Comparison of ENCODE assay signal across 8 mouse cellular contexts in the genomic region with DNA sequence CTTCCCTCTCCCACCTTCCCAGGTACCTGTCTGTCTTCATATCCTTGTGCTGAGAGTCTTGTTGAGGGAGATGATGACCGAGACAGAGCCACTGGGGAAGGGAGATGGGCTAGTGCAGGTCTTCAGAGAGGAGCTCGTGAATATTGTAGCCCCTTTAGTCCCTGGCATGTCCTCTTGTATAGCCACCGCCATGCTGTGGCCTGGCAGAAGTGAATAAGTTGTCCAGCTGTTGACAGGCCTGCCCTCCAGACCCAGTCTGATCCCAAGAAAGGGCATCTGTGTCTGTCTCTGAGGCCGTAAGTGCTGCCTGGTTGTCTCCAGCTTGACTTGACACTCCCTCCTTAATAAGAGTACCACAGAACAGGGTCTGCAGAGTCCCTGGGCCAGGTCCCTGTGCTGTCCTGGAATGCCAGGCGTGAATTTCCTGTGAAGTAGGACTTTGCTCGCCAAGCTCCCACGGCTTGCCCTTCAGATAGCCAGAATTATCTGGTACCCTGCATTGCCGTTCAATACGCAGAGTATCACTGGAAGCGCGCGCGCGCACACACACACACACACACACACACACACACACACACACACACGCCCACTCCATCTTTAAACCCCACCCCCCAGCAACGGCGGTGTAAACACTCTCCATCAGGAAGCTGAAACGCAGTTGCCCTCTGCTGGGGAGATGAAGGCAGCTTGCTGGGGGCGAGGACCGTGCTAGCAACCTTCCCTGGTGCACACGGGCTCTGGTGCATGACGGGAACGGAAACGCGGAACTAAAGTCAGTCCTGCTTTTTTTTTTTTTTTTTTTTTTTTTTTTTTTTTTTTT.
DNase-seq lines count a peak whose midpoint lies in the region; ATAC-seq and TF ChIP-seq lines count a peak whose summit lies in the region.

No protein-coding gene starts in this region.

- TF ChIP-seq RAD21 in CH12.LX (IDR thresholded peaks at IDR 0.05; ENCODE audit: low read depth, low read length), result peak; percentile 24

- no peaks in the 10 kb centered on the region for H3K27me3 ChIP-seq in CH12.LX (replicated peaks)
- no peaks in the 10 kb centered on the region for H3K27me3 ChIP-seq in forebrain, embryonic 16.5 days (replicated peaks; ENCODE audit: control insufficient read depth, insufficient read depth, low read length)
- no peaks in the 10 kb centered on the region; the same call in 1 of the 2 replicates for H3K27me3 ChIP-seq in thymus, adult 2 months (ENCODE audit: control insufficient read depth, insufficient read depth, low read length)

- no peak for TF ChIP-seq EP300 in CH12.LX (IDR thresholded peaks at IDR 0.05; ENCODE audit: low read length)

- H3K27ac ChIP-seq in CH12.LX (ENCODE audit: insufficient read depth, low read depth), result no peak overlapping the region
- peak overlapping the region; percentile 58 for H3K27ac ChIP-seq in forebrain, embryonic 16.5 days (ENCODE audit: low read length)
- peak overlapping the region; percentile 86 for H3K27ac ChIP-seq in layer of hippocampus, adult 2 months
- H3K27ac ChIP-seq in thymus, adult 2 months (ENCODE audit: control insufficient read depth, insufficient read depth, low read length), result peak overlapping the region; percentile 22; the same call in 1 of the 2 replicates

- no peak overlapping the region for H3K4me2 ChIP-seq in CH12.LX (ENCODE audit: insufficient read depth, low read depth, poor library complexity, severe bottlenecking)
- peak overlapping the region; percentile 92 for H3K4me2 ChIP-seq in forebrain, embryonic 16.5 days (ENCODE audit: low read length)

- no peak overlapping the region for H3K9ac ChIP-seq in CH12.LX (ENCODE audit: insufficient read depth, low read depth)
- peak overlapping the region; percentile 31; the same call in 1 of the 2 replicates for H3K9ac ChIP-seq in forebrain, embryonic 16.5 days (replicated peaks; ENCODE audit: low read depth, low read length)

- intact Hi-C loops in heart, postnatal 36 days (cut with DNase I), result loop anchor here (1.0 to 5.0 kb wide), 4 partner anchors 50 to 203 kb away; no protein-coding TSS in a partner anchor

- DNase-seq in CH12.LX (ENCODE audit: extremely low read depth), result no peak
- DNase-seq in c-Kit-positive CD71-positive TER-119-negative erythroid progenitor cells, embryonic 14.5 days (ENCODE audit: low read depth), result peak; percentile 59
- DNase-seq in heart, postnatal 36 days, result peak; percentile 80 to 82
- peak; percentile 81 to 89 for DNase-seq in layer of hippocampus, adult 2 months (ENCODE audit: low spot score in 2 of 2)
- DNase-seq in lung, adult 2 months, result peak; percentile 76
- DNase-seq in thymus, adult 2 months, result peak; percentile 95

- no peaks in the 10 kb centered on the region for H3K36me3 ChIP-seq in CH12.LX (replicated peaks in 1 of 2; ENCODE audit: control insufficient read depth in 1 of 2, insufficient read depth in 1 of 2, low read length in 1 of 2)
- H3K36me3 ChIP-seq in forebrain, embryonic 16.5 days (ENCODE audit: control insufficient read depth, insufficient read depth), result no peaks in the 10 kb centered on the region
- H3K36me3 ChIP-seq in thymus, adult 2 months (ENCODE audit: control insufficient read depth, insufficient read depth, low read length), result no peaks in the 10 kb centered on the region

- 12% methylated on average over 22 of the region's 25 CpGs for WGBS in forebrain, embryonic 16.5 days
- 12% methylated on average over 25 of the region's 25 CpGs for WGBS in lung, adult 2 months
- 17% methylated on average over 25 of the region's 25 CpGs for WGBS in thymus, adult 2 months

- no peak for TF ChIP-seq POLR2A in CH12.LX (IDR thresholded peaks at IDR 0.05; ENCODE audit: low read depth, low read length)
- TF ChIP-seq POLR2A in lung, adult 2 months (IDR thresholded peaks at IDR 0.05; ENCODE audit: borderline replicate concordance, extremely low read depth, low read depth, low read length), result peak; percentile 53; the same call in 1 of the 2 replicates
- TF ChIP-seq POLR2A in thymus, adult 2 months (IDR thresholded peaks at IDR 0.05; ENCODE audit: control insufficient read depth, extremely low read depth, insufficient read depth, low read length, poor library complexity), result 0 out of 2 replicates have a peak, but pooled peaks have one; percentile 13

- in situ Hi-C loops in CH12.LX (cut with MboI; ENCODE audit: low pct_ligation_motif_present, low pct_unique_long_range_greater_than_20kb, low sequenced_read_pairs), result no loop called here

- H3K4me1 ChIP-seq in CH12.LX (ENCODE audit: control insufficient read depth in 1 of 2, insufficient read depth in 2 of 2), result peaks cover 6 to 36% of the 10 kb centered on the region in 2 experiments
- peaks cover 8% of the 10 kb centered on the region for H3K4me1 ChIP-seq in forebrain, embryonic 16.5 days (replicated peaks; ENCODE audit: control insufficient read depth, insufficient read depth, low read length)
- H3K4me1 ChIP-seq in lung, adult 2 months (ENCODE audit: control insufficient read depth, insufficient read depth, low read length), result peaks cover 4% of the 10 kb centered on the region
- peaks cover 7% of the 10 kb centered on the region for H3K4me1 ChIP-seq in thymus, adult 2 months (replicated peaks; ENCODE audit: control insufficient read depth, insufficient read depth, low read length)

- peaks cover 9% of the 10 kb centered on the region for H3K9me3 ChIP-seq in CH12.LX (replicated peaks; ENCODE audit: low read length)
- no peaks in the 10 kb centered on the region for H3K9me3 ChIP-seq in forebrain, embryonic 16.5 days (ENCODE audit: control insufficient read depth, low read length)

- peak; percentile 97 for ATAC-seq in forebrain, embryonic 16.5 days
- peak; percentile 91 for ATAC-seq in neutrophil, adult 5-6 weeks (ENCODE audit: extremely low read depth, insufficient number of reproducible peaks, low FRiP score, poor library complexity, severe bottlenecking)

- dilution Hi-C loops in CH12.LX (cut with MboI; ENCODE audit: extremely low pct_ligation_motif_present, extremely low pct_unique_long_range_greater_than_20kb, low sequenced_read_pairs), result no loop called here

- no peak overlapping the region for H3K4me3 ChIP-seq in CH12.LX (replicated peaks in 1 of 3; ENCODE audit: low read depth in 2 of 3, low read length in 2 of 3, poor library complexity in 1 of 3)
- H3K4me3 ChIP-seq in forebrain, embryonic 16.5 days (replicated peaks; ENCODE audit: low read length), result peak overlapping the region; percentile 48
- H3K4me3 ChIP-seq in layer of hippocampus, adult 2 months, result peak overlapping the region; percentile 51
- H3K4me3 ChIP-seq in lung, adult 2 months (replicated peaks; ENCODE audit: extremely low read depth, low read depth, low read length), result peak overlapping the region; percentile 19
- H3K4me3 ChIP-seq in thymus, adult 2 months (ENCODE audit: control insufficient read depth, insufficient read depth, low read length), result peak overlapping the region; percentile 32

- peak in 1 of 2 experiments; percentile 28; a peak in 2 of 4 replicates for TF ChIP-seq CTCF in CH12.LX (conservative IDR thresholded peaks at IDR 0.05 in 1 of 2, IDR thresholded peaks at IDR 0.05 in 1 of 2; ENCODE audit: low read depth in 2 of 2, low read length in 2 of 2)
- TF ChIP-seq CTCF in layer of hippocampus, adult 2 months (conservative IDR thresholded peaks at IDR 0.05), result peak; percentile 73
- TF ChIP-seq CTCF in lung, adult 2 months (IDR thresholded peaks at IDR 0.05; ENCODE audit: insufficient read depth, low read length), result peak; percentile 82
- peak; percentile 86 for TF ChIP-seq CTCF in thymus, adult 2 months (IDR thresholded peaks at IDR 0.05; ENCODE audit: borderline replicate concordance, control insufficient read depth, extremely low read depth, insufficient read depth, low read length, poor library complexity)

- no peaks in the 10 kb centered on the region for H3K79me2 ChIP-seq in CH12.LX (replicated peaks; ENCODE audit: control insufficient read depth, extremely low read depth, insufficient read depth, poor library complexity, severe bottlenecking)

TF ChIP-seq in CH12.LX, 34 proteins besides CTCF, POLR2A, EP300 and RAD21:
- peak; percentile 88 for TF ChIP-seq ZNF384 (IDR thresholded peaks at IDR 0.05; ENCODE audit: low read depth, low read length)
- no peak for TF ChIP-seq MXI1 (IDR thresholded peaks at IDR 0.05; ENCODE audit: low read depth, low read length)

Comparison
In these comparisons a context has a peak if more than half of its experiments do, and no peak if none do; other contexts are left out.
1. H3K4me3 ChIP-seq: peak in forebrain, embryonic 16.5 days (single experiment), layer of hippocampus, adult 2 months (single experiment), lung, adult 2 months (single experiment) and thymus, adult 2 months (single experiment); none in CH12.LX (0 of 3).